Mouse (Mus musculus) hindbrain, embryonic 12.5 days (tissue): ENCODE measurements around the gene Slc22a26. TPM values are rescaled to one million over a fixed set of nuclear protein-coding genes. Genes with fewer than 3 reads are reported as not detected.
"Not testable (repeated sequence)": the region's sequence is repeated elsewhere in the genome, so short reads cannot be mapped to it uniquely, and the experiment has no call there.

ENCODE experiments used
- ATAC-seq: fragments of 200-750 bp; cut with Nextera tagmentation; 2 replicates; pipeline ENCODE4 v1.8.0; 2017; ENCODE audit warnings: moderate TSS enrichment; ENCODE audit not compliant: low FRiP score
- H3K27ac ChIP-seq: fragments of 300-500 bp; sonication (generic); 2 replicates; pipeline ENCODE4 v1.5.1; 2016; ENCODE audit warnings: mild to moderate bottlenecking
- H3K27me3 ChIP-seq: fragments of 300-500 bp; sonication (generic); 2 replicates; pipeline ENCODE4 v1.6.1; 2016; ENCODE audit warnings: mild to moderate bottlenecking
- H3K36me3 ChIP-seq: fragments of 300-500 bp; sonication (generic); 2 replicates; pipeline ENCODE4 v1.6.1; 2016; ENCODE audit warnings: mild to moderate bottlenecking
- H3K4me1 ChIP-seq: fragments of 300-500 bp; sonication (generic); 2 replicates; pipeline ENCODE4 v1.6.1; 2016
- H3K4me2 ChIP-seq: fragments of 300-500 bp; sonication (generic); replicated peaks from 2 replicates; pipeline ENCODE4 v1.6.1; 2016; ENCODE audit warnings: mild to moderate bottlenecking
- H3K4me3 ChIP-seq: fragments of 300-500 bp; sonication (generic); 2 replicates; pipeline ENCODE4 v1.5.1; 2016; ENCODE audit warnings: mild to moderate bottlenecking
- H3K9ac ChIP-seq: fragments of 300-500 bp; sonication (generic); 2 replicates; pipeline ENCODE4 v1.6.1; 2016; ENCODE audit warnings: mild to moderate bottlenecking, moderate library complexity
- H3K9me3 ChIP-seq: fragments of 300-500 bp; sonication (generic); replicated peaks from 2 replicates; pipeline ENCODE4 v1.6.1; 2016; ENCODE audit warnings: mild to moderate bottlenecking
- WGBS: fragments of 180-500 bp; shearing (Covaris S2); methylation state at CpG from one replicate; pipeline ENCODE4 v1.1.7; 2016; 5-methylcytosine and 5-hydroxymethylcytosine counted together
- polyA plus RNA-seq: library from polyadenylated mRNA; unstranded; fragments of >200 nt; fragmentation: Nextera tagmentation; extraction: Ambion mirVana; gene quantifications from 2 replicates; pipeline ENCODE4 v1.2.1, GENCODE M21; 2016

Gene Slc22a26
- polyA plus RNA-seq = not detected in 2 replicates

DNA sequence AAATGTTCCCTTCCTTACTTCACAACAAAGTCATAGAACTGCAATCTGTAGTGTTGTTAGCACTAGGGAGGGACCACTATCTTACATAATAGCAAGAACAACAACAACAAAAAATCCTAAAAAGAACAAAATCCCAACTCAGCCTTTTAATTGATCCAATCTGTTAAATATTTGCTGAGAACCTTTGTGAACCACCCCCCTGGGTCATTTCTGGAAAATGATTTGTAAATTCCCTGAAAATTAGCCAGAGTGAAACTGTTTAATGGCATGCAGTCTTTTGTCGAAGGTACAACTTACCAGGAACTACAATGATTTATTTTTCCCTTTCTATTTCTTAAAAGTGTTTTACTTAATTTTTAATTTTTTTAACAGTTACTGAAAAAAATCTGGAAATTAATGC, at the start of gene Slc22a26:
Gene Slc22a26, minus strand, starts transcription at position 97 of the 400 bp plus-strand sequence.
- 85% methylated on average over 1 of the region's 1 CpGs for WGBS
- H3K27ac ChIP-seq = no peak within 1 kb of the TSS
- H3K9ac ChIP-seq = no peak within 1 kb of the TSS
- no peaks in the 10 kb centered on the region for H3K36me3 ChIP-seq
- H3K4me1 ChIP-seq = no peaks in the 10 kb centered on the region
- H3K4me2 ChIP-seq = no peak within 1 kb of the TSS
- 0 out of 2 replicates have a peak, but pooled peaks cover 3% of the 10 kb centered on the region for H3K9me3 ChIP-seq
- H3K4me3 ChIP-seq = no peak within 1 kb of the TSS
- no peak for ATAC-seq
- no peaks in the 10 kb centered on the region for H3K27me3 ChIP-seq

- ATAC-seq = no peak
- H3K9me3 ChIP-seq = peaks cover 29% of the 10 kb centered on the region
- WGBS = 76% methylated on average over 2 of the region's 2 CpGs
- H3K27ac ChIP-seq = no peak overlapping the region
- H3K27me3 ChIP-seq = no peaks in the 10 kb centered on the region
- H3K9ac ChIP-seq = no peak overlapping the region
- H3K4me1 ChIP-seq = no peaks in the 10 kb centered on the region
- no peak overlapping the region for H3K4me2 ChIP-seq
- no peak overlapping the region for H3K4me3 ChIP-seq
- H3K36me3 ChIP-seq = no peaks in the 10 kb centered on the region
Measured at GRCm38 (mm10) chr19:7829851-7830250, 27.4 kb upstream of the Slc22a26 start.

GRCm38 (mm10) chr19:7790571-7790970, 11.9 kb downstream of the Slc22a26 start:
- no peak for ATAC-seq
- Histone ChIP-seq H3K4me1 (no peaks in the 10 kb centered on the region), H3K27me3 (no peaks in the 10 kb centered on the region), H3K27ac (no peak overlapping the region), H3K36me3 (no peaks in the 10 kb centered on the region), H3K9ac (no peak overlapping the region), H3K4me3 (no peak overlapping the region), H3K9me3 (no peaks in the 10 kb centered on the region), H3K4me2 (no peak overlapping the region)
- WGBS = 95% methylated on average over 1 of the region's 1 CpGs

DNA sequence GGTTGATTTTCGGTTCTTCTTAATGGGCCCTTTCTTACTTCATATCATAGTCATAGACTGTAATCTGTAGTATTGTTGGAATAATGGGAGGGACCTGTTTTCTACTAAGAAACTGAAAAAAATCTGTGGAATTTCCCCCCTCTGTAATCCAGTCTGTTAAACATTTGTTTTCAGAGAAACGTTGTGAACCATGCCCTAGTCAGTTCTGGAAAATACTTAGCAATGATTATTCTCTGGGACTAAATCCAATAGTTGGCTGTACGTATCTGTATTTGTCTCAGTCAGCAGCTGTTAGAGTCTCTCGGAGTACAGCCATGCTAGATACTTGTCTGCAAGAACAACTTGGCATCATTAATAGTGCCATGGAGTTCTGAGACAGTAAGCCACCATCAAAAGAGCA, 27.2 kb downstream of the Slc22a26 start:
- Histone ChIP-seq H3K4me2 (no peak overlapping the region), H3K36me3 (no peaks in the 10 kb centered on the region), H3K27me3 (no peaks in the 10 kb centered on the region), H3K4me3 (no peak overlapping the region), H3K4me1 (no peaks in the 10 kb centered on the region), H3K9me3 (no peaks in the 10 kb centered on the region), H3K27ac (no peak overlapping the region), H3K9ac (no peak overlapping the region)
- 80% methylated on average over 4 of the region's 4 CpGs for WGBS
- no peak for ATAC-seq

GRCm38 (mm10) chr19:7766124-7766523, 36.3 kb downstream of the Slc22a26 start:
- Histone ChIP-seq H3K4me3 (no peak overlapping the region), H3K27me3 (no peaks in the 10 kb centered on the region), H3K27ac (no peak overlapping the region), H3K9me3 (no peaks in the 10 kb centered on the region), H3K36me3 (no peaks in the 10 kb centered on the region), H3K9ac (no peak overlapping the region), H3K4me2 (no peak overlapping the region), H3K4me1 (no peaks in the 10 kb centered on the region)
- WGBS = 86% methylated on average over 2 of the region's 2 CpGs
- ATAC-seq = no peak

GRCm38 (mm10) chr19:7765599-7765998, 36.9 kb downstream of the Slc22a26 start:
- Histone ChIP-seq H3K4me1 (no peaks in the 10 kb centered on the region), H3K36me3 (no peaks in the 10 kb centered on the region), H3K9ac (no peak overlapping the region), H3K4me3 (no peak overlapping the region), H3K4me2 (no peak overlapping the region), H3K27me3 (no peaks in the 10 kb centered on the region), H3K9me3 (no peaks in the 10 kb centered on the region), H3K27ac (no peak overlapping the region)
- ATAC-seq = no peak
- WGBS = 86% methylated on average over 3 of the region's 3 CpGs

DNA sequence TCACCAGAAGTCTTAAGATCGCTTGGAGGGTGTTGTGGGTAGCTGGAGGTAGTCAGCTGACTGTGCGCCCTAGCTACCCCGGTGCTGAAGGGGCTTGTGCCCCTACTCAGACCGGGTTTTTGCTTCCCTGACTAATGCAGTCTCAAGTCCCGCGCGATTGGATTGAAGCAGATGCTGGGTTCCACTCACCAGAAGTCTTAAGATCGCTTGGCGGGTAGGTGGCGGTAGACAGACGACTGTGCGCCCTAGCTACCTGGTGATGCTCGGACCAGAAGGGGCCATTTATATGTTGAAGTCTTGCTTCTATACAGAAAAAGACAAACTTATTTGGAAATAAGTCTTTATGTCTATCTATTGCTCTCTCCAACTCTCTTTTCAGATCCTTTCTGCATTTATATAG, 49.1 kb downstream of the Slc22a26 start:
- not testable (repeated sequence) for H3K27ac ChIP-seq, H3K9me3 ChIP-seq, H3K27me3 ChIP-seq, H3K9ac ChIP-seq, ATAC-seq, H3K4me1 ChIP-seq, H3K4me2 ChIP-seq, H3K4me3 ChIP-seq, H3K36me3 ChIP-seq
- 70% methylated on average over 13 of the region's 13 CpGs for WGBS

Other genes starting within 250 kb of the Slc22a26 start
- gene Pla2g16, start 245.2 kb downstream of the Slc22a26 start, polyA plus RNA-seq = 2.8 and 4.8 TPM in 2 replicates
- 0.10 and 0.12 TPM in 2 replicates for gene Lgals12, start 195.5 kb downstream of the Slc22a26 start, polyA plus RNA-seq
- not detected in 2 replicates for gene Hrasls5, start 190.1 kb downstream of the Slc22a26 start, polyA plus RNA-seq
- gene Slc22a19, start 91.4 kb downstream of the Slc22a26 start, polyA plus RNA-seq = 0.10 TPM in 1 of 2 replicates, not detected in the other
- not detected in 2 replicates for gene Slc22a27, start 163.4 kb upstream of the Slc22a26 start, polyA plus RNA-seq